Mouse (Mus musculus): ENCODE data around the gene Prss36.
"Not testable (repeated sequence)": the region's sequence is repeated elsewhere in the genome, so short reads cannot be mapped to it uniquely, and the experiment has no call there.

Gene Prss36

GRCm38 (mm10) chr7:127899997-127900396, 46.5 kb downstream of the Prss36 start:
- peak; percentile 44 for DNase-seq

DNA sequence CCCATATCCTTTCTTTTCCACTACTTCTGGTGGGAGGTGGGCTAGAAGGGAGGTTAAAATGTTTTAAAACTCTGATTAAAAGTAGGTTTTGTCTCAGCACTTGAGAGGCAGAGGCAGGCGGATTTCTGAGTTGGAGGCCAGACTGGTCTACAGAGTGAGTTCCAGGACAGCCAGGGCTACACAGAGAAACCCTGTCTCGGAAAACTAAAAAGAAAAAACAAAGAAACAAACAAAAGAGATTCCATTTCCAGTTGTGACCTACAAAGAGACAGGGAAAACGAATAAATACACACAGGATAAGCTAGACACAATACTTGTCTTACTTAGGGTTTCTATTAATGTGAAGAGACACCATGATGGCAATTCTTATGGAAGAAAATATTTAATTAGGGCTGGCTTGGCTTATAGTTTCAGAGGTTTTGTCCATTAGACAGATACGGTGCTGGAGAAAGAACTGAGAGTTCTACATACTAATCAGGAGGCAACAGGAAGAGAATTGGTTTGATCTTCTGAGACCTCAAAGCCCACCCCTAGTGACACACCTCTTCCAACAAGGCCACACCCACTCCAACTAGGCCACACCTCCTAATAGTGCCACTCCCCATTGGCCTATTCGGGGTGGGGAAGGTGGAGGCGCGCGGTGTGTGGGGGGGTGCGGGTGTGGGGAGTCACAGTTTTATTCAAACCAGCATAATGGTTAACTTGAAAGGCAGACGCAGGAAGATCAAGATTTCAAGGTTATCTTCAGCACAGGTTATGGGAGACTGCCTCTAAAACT, 48.2 kb downstream of the Prss36 start:
- peak; percentile 79 for DNase-seq

- no peak for DNase-seq
Measured at GRCm38 (mm10) chr7:127897542-127897941, 49.0 kb downstream of the Prss36 start.

- DNase-seq, result peak; percentile 90
Measured at GRCm38 (mm10) chr7:127896384-127896783, 50.1 kb downstream of the Prss36 start.

- DNase-seq, result not testable (repeated sequence)
Measured at GRCm38 (mm10) chr7:127895891-127896290, 50.6 kb downstream of the Prss36 start.

DNA sequence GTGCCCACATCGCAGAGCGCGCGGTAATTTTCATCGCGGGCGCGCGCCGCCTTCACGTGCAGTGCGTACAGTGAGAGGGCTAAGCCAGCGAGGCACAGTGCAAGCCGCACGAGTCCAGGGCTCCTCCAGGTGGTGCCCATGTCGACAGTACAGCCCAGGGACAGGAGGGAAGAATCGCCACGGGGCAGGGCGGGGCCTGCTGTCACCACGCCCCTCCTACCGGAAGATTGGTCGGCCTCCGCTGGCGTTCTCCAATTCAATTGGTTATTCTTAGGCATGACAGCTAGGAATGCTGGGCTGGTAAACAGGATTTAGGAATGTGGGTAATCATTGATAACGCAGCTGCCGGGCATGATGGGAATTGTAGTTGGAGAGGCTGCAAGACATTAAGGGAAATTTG, 51.1 kb downstream of the Prss36 start, which contains the start of the genes Gm21974 and Vkorc1:
Gm21974 (minus strand) TSS at position 13 of the 400 bp plus-strand sequence.
Vkorc1 (minus strand) TSS at position 176 of the 400 bp plus-strand sequence.
- DNase-seq, result peak; percentile 91

DNA sequence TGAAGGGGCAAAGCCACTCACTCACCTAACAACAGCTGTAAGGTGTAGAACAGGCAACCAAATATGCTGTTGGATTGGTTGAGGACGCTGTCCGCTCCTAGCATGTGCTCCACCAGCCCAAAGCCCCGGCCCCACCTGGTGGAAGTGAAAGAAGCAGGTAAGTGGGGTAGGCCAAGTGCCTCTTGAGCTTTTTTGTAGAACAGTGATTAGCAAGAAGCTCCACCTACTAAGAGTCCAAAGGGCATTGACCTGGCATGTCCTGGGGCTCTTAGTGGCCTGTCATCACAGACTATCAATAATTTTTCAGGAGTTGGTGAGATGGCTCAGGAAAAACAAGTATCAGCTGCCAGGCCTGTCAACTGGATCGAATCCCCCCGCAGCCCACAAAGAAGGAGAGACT, 52.0 kb downstream of the Prss36 start:
- DNase-seq, result no peak

DNA sequence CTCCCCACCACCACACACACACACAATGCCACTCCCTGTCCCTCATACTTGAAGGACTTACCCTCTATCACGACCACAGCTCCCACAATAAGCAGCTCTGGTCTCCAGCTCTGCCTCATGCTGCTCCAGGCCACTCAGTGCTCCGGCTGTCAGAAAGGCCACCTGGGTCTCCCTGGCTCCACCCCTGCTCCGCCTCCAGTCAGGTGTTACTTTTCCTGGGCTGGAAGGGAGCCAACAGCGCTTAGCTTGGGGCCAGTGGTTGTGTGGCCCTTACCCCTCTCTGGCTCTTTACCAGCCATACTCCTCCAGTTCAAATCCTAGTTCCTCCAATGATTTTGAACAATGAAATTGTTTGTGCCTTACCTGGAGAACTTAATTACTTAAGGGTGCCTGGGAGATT, 55.7 kb downstream of the Prss36 start, which contains the start of gene Prss53:
Prss53 (minus strand) TSS at position 173 of the 400 bp plus-strand sequence.
- DNase-seq, result no peak

GRCm38 (mm10) chr7:127888821-127889220, 57.7 kb downstream of the Prss36 start:
- DNase-seq, result no peak

GRCm38 (mm10) chr7:127887781-127888180, 58.7 kb downstream of the Prss36 start:
- DNase-seq, result no peak

DNA sequence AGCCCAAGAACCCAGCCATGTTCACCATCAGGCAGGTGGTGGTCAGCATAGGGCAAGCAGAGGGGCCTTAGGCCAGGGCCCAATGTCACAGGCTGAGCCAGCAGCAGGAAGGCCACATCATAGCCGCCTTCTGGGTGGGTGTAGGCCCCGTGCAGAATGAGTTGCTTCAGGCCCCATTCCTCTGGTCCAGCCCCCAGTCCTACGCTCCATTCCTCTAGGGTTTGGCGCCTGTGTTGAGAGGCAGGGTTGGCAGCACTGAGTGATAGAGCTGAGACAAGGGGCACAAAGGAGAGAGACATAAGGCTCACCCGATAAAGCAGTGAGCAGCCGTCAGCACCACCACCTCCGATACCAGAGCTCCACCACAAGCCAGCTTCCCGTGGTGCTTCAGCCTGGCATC, 59.3 kb downstream of the Prss36 start:
- no peak for DNase-seq

- no peak for DNase-seq
Measured at GRCm38 (mm10) chr7:127886551-127886950, 60.0 kb downstream of the Prss36 start.

DNA sequence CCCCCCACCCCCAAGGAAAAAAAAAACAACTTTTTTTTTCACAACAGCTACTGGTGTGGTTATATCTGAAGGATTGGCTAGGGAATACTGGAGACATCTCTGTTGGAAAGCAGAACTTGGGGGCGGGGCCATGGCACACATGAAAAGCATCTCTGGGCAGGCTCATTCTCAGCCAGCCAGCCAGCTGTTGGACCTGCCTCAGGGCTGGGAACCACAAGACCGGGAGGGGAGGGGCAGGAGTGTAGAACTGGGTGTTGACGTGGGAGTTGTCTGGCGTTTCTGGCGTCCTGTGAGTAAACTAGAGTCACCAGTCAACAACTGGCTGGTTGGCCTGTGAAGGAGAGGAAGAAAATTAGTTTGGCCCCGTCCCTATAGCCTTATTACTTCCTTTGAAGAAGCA, 60.6 kb downstream of the Prss36 start:
- no peak for DNase-seq
